Mouse (Mus musculus) midbrain, postnatal 0 days (tissue): ENCODE results near the gene Adamts10. TPM values are rescaled to one million over a fixed set of nuclear protein-coding genes. Genes with fewer than 3 reads are reported as not detected.

Experiments used
- ATAC-seq: fragments of 200-750 bp; cut with Nextera tagmentation; 2 replicates; pipeline ENCODE4 v1.8.0; 2017; ENCODE audit warnings: moderate number of reproducible peaks, mild to moderate bottlenecking, moderate TSS enrichment, moderate library complexity; ENCODE audit not compliant: low FRiP score
- DNase-seq: peaks from one replicate; pipeline ENCODE4 v3.0.0-alpha.2; 2015; ENCODE audit warnings: low spot score
- H3K27ac ChIP-seq: fragments of 300-500 bp; sonication (generic); 2 replicates; pipeline ENCODE4 v1.5.1; 2014; ENCODE audit warnings: low read depth, mild to moderate bottlenecking, low read length, mixed read lengths
- H3K27me3 ChIP-seq: fragments of 300-500 bp; sonication (generic); 2 replicates; pipeline ENCODE4 v1.6.1; 2014; ENCODE audit warnings: low read length, control low read depth, mixed read lengths; ENCODE audit not compliant: insufficient read depth
- H3K36me3 ChIP-seq: fragments of 300-500 bp; sonication (generic); 2 replicates; pipeline ENCODE4 v1.6.1; 2014; ENCODE audit warnings: low read length, control low read depth, mixed read lengths; ENCODE audit not compliant: insufficient read depth
- H3K4me1 ChIP-seq: fragments of 300-500 bp; sonication (generic); 2 replicates; pipeline ENCODE4 v1.6.1; 2014; ENCODE audit warnings: mild to moderate bottlenecking, control low read depth, antibody characterized with exemption, low read length, mixed read lengths; ENCODE audit not compliant: insufficient read depth
- H3K4me2 ChIP-seq: fragments of 300-500 bp; sonication (generic); 2 replicates; pipeline ENCODE4 v1.6.1; 2014; ENCODE audit warnings: low read depth, mild to moderate bottlenecking, low read length, mixed read lengths; ENCODE audit not compliant: poor library complexity, severe bottlenecking
- H3K4me3 ChIP-seq: fragments of 300-500 bp; sonication (generic); 2 replicates; pipeline ENCODE4 v1.5.1; 2014; ENCODE audit warnings: low read depth, mild to moderate bottlenecking, low read length, moderate library complexity
- H3K9ac ChIP-seq: fragments of 300-500 bp; sonication (generic); replicated peaks from 2 replicates; pipeline ENCODE4 v1.6.1; 2014; ENCODE audit warnings: mild to moderate bottlenecking, low read length, moderate library complexity, mixed read lengths; ENCODE audit not compliant: poor library complexity, severe bottlenecking
- H3K9me3 ChIP-seq: fragments of 300-500 bp; sonication (generic); 2 replicates; pipeline ENCODE4 v1.6.1; 2016; ENCODE audit warnings: low read length, control low read depth
- CTCF ChIP-seq: IDR thresholded peaks from 2 replicates; pipeline ENCODE4 v1.5.1; 2016; ENCODE audit warnings: antibody characterized with exemption, mild to moderate bottlenecking
- WGBS: fragments of 180-500 bp; shearing (Covaris S2); extraction: QIAGEN DNeasy Blood & Tissue Kit; methylation state at CpG from one replicate; pipeline ENCODE4 v1.1.7; 2014; 5-methylcytosine and 5-hydroxymethylcytosine counted together
- polyA plus RNA-seq: library from polyadenylated mRNA; unstranded; fragments of >200 nt; fragmentation: Nextera tagmentation; extraction: Ambion mirVana; gene quantifications from 2 replicates; pipeline ENCODE4 v1.2.1, GENCODE M21; 2015
- total RNA-seq: library from RNA; depleted of rRNA; stranded (reverse); fragments of >200 nt; gene quantifications from 2 replicates; pipeline ENCODE4 v1.2.3, GENCODE M21; 2014

Adamts10 gene
- total and polyA plus RNA-seq, 2 experiments from 2014 or later = 36.9 to 56.3 TPM

DNA sequence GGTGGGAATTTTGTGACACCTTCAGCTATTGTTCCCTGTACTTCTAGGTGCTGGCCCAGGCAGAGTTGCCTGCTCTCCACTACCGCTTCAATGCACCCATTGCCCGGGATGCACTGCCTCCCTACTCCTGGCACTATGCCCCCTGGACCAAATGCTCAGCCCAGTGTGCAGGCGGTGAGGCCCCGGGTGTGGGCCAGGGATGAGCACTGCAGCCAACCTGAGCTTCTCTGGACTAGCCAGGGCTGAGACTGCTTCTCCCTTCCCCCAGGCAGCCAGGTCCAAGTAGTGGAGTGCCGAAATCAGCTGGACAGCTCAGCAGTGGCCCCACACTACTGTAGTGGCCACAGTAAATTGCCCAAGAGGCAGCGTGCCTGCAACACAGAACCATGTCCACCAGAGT lies 25.2 kb downstream of the Adamts10 start:
- DNase-seq = no peak
- TF ChIP-seq CTCF = no peak
- H3K4me2 ChIP-seq = no peak overlapping the region
- H3K27ac ChIP-seq = no peak overlapping the region
- H3K4me3 ChIP-seq = no peak overlapping the region
- H3K9ac ChIP-seq = no peak overlapping the region
- ATAC-seq = peak; percentile 21; the same call in 1 of the 2 replicates
- H3K9me3 ChIP-seq = no peaks in the 10 kb centered on the region
- H3K4me1 ChIP-seq = no peaks in the 10 kb centered on the region
- peaks cover 42% of the 10 kb centered on the region for H3K36me3 ChIP-seq
- H3K27me3 ChIP-seq = no peaks in the 10 kb centered on the region
- 93% methylated on average over 6 of the region's 6 CpGs for WGBS

GRCm38 (mm10) chr17:33550388-33550787 lies 26.4 kb downstream of the Adamts10 start:
- H3K36me3 ChIP-seq = peaks cover 34% of the 10 kb centered on the region
- DNase-seq (no peak), ATAC-seq (no peak)
- H3K4me2 ChIP-seq = no peak overlapping the region
- no peaks in the 10 kb centered on the region for H3K9me3 ChIP-seq
- no peak overlapping the region for H3K4me3 ChIP-seq
- H3K27ac ChIP-seq = no peak overlapping the region
- no peaks in the 10 kb centered on the region for H3K27me3 ChIP-seq
- no peak for TF ChIP-seq CTCF
- no peaks in the 10 kb centered on the region for H3K4me1 ChIP-seq
- 90% methylated on average over 10 of the region's 10 CpGs for WGBS
- H3K9ac ChIP-seq = no peak overlapping the region

GRCm38 (mm10) chr17:33552113-33552512 lies 28.1 kb downstream of the Adamts10 start:
- no peak overlapping the region for H3K27ac ChIP-seq
- ATAC-seq (no peak), DNase-seq (no peak)
- H3K27me3 ChIP-seq = no peaks in the 10 kb centered on the region
- H3K4me1 ChIP-seq = no peaks in the 10 kb centered on the region
- no peaks in the 10 kb centered on the region for H3K9me3 ChIP-seq
- peaks cover 28% of the 10 kb centered on the region for H3K36me3 ChIP-seq
- no peak overlapping the region for H3K9ac ChIP-seq
- no peak overlapping the region for H3K4me2 ChIP-seq
- 94% methylated on average over 4 of the region's 4 CpGs for WGBS
- TF ChIP-seq CTCF = no peak
- no peak overlapping the region for H3K4me3 ChIP-seq

GRCm38 (mm10) chr17:33552964-33553363 lies 29.0 kb downstream of the Adamts10 start:
- DNase-seq (peak; percentile 34), ATAC-seq (peak; percentile 36; the same call in 1 of the 2 replicates)
- Histone ChIP-seq H3K4me3 (no peak overlapping the region), H3K4me2 (no peak overlapping the region), H3K27me3 (no peaks in the 10 kb centered on the region), H3K27ac (no peak overlapping the region), H3K4me1 (no peaks in the 10 kb centered on the region), H3K36me3 (peaks cover 26% of the 10 kb centered on the region), H3K9ac (no peak overlapping the region), H3K9me3 (no peaks in the 10 kb centered on the region)
- WGBS = 53% methylated on average over 4 of the region's 4 CpGs
- peak; percentile 69 for TF ChIP-seq CTCF

DNA sequence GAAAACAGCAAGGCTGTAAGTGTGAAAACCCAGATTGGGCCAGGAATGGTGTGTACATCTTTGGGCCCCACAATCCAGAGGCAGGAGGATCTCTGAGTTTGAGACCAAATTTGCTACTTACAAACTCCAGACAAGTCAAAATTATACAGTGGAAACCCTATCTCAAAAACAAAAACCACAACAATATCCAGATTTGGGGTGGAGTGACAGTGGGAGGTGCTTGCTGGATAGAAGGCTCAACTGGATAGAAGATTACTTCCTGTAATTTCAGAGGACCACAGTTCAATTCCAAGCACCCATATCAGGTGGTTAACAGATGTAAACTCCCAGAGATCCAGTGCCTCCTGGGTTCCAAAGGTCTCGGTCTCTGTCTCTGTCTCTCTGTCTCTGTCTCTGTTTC lies 30.5 kb downstream of the Adamts10 start:
- Histone ChIP-seq H3K9me3 (no peaks in the 10 kb centered on the region), H3K36me3 (peaks cover 12% of the 10 kb centered on the region), H3K4me3 (no peak overlapping the region), H3K27me3 (no peaks in the 10 kb centered on the region), H3K4me1 (no peaks in the 10 kb centered on the region), H3K4me2 (no peak overlapping the region), H3K27ac (no peak overlapping the region), H3K9ac (no peak overlapping the region)
- WGBS = 100% methylated on average over 1 of the region's 1 CpGs
- DNase-seq (no peak), ATAC-seq (no peak)
- TF ChIP-seq CTCF = no peak

DNA sequence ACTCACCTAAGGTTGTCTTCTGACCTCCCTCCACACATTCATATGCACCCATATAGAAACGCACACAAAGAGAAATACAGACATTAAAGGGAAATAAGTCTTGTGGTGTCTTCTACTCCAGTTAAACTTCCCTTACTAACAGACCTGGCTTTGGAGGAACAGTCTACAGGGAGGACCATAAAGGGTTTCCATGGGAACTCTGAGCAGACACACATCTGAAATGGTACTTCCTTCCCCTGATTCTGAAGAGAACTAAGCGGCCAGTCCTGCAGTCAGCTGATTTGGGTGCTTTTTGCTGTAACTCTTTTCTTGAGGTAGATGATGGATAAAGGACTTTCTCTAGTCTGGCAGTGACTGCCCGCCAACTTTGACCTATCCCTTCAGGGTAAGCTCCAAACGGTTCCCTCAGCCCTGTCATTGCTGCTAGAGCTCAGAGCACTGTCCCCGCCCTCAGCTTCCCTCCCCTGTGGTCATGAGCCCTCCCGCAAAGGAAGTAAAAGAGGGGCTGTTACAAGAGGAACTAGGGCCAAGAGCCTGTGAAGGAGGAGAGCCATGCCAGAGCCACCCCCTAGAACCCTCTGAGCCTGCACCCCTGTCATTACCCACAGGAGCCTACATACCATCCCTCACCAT lies 31.3 kb downstream of the Adamts10 start, which contains the start of gene Myo1f:
Gene Myo1f, plus strand, starts transcription at position 485 of the 633 bp plus-strand sequence.
- no peak for DNase-seq
- WGBS = 46% methylated on average over 6 of the region's 6 CpGs
- Histone ChIP-seq H3K9ac (no peak within 1 kb of the TSS), H3K9me3 (no peaks in the 10 kb centered on the region), H3K27me3 (no peaks in the 10 kb centered on the region), H3K4me3 (no peak within 1 kb of the TSS), H3K4me1 (no peaks in the 10 kb centered on the region), H3K27ac (no peak within 1 kb of the TSS), H3K4me2 (no peak within 1 kb of the TSS), H3K36me3 (peaks cover 10% of the 10 kb centered on the region)
- ATAC-seq = no peak
- TF ChIP-seq CTCF = no peak
